Comparison of ENCODE assay signal across 12 mouse cellular contexts in the genomic region with DNA sequence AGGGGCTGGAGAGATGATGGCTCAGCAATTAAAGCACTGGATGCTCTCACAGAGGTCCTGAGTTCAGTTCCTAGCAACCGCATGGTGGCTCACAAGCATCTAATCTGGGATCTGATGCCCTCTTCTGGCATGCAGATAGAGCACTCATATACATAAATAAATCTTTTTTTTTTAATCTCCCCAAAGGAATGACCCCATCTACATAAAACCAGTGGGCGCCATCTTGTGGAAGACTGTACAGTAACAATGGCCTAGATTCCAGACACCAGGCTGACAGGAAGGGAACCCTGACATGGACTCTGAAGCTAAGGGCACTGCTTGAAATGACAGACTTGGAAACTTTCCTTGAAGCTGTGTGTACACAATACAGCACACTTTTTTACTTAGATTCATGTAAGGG. TPM values are rescaled to one million over a fixed set of nuclear protein-coding genes. Genes with fewer than 3 reads are reported as not detected.
DNase-seq lines count a peak whose midpoint lies in the region; ATAC-seq and TF ChIP-seq lines count a peak whose summit lies in the region.
"Had no signal": no experiment of that assay in that cellular context is flagged by ENCODE, and none has a peak within 500 bp of the region (broad histone marks: within the 10 kb centered on the region; RNA-seq: fewer than 3 reads in every experiment).

No protein-coding gene starts in this region.

- no peak overlapping the region for H3K9ac ChIP-seq in midbrain, embryonic 15.5 days
- H3K9ac ChIP-seq: limb, embryonic 13.5 days had no signal

- no peak for TF ChIP-seq POLR2A in thymus, adult 2 months (IDR thresholded peaks at IDR 0.05; ENCODE audit: control insufficient read depth, extremely low read depth, insufficient read depth, low read length, poor library complexity)

- WGBS in thymus, adult 2 months, result 90% methylated on average over 2 of the region's 2 CpGs
- 78% methylated on average over 2 of the region's 2 CpGs for WGBS in embryonic facial prominence, embryonic 10.5 days
- 88% methylated on average over 2 of the region's 2 CpGs for WGBS in midbrain, embryonic 15.5 days

- ATAC-seq in midbrain, embryonic 15.5 days (replicated peaks), result no peak

- H3K4me3 ChIP-seq in thymus, adult 2 months (ENCODE audit: control insufficient read depth, insufficient read depth, low read length), result no peak overlapping the region
- H3K4me3 ChIP-seq in embryonic facial prominence, embryonic 10.5 days, result no peak overlapping the region
- no peak overlapping the region for H3K4me3 ChIP-seq in midbrain, embryonic 15.5 days
- H3K4me3 ChIP-seq: erythroblast, embryonic 14.5 days; limb, embryonic 13.5 days had no signal

- no peaks in the 10 kb centered on the region for H3K9me3 ChIP-seq in embryonic facial prominence, embryonic 10.5 days
- no peaks in the 10 kb centered on the region for H3K9me3 ChIP-seq in midbrain, embryonic 15.5 days
- H3K9me3 ChIP-seq: limb, embryonic 13.5 days had no signal

- no peaks in the 10 kb centered on the region for H3K36me3 ChIP-seq in thymus, adult 2 months (ENCODE audit: control insufficient read depth, insufficient read depth, low read length)
- H3K36me3 ChIP-seq in embryonic facial prominence, embryonic 10.5 days (replicated peaks), result no peaks in the 10 kb centered on the region
- no peaks in the 10 kb centered on the region for H3K36me3 ChIP-seq in midbrain, embryonic 15.5 days (replicated peaks)
- H3K36me3 ChIP-seq: limb, embryonic 13.5 days had no signal

- no peak for TF ChIP-seq CTCF in thymus, adult 2 months (IDR thresholded peaks at IDR 0.05; ENCODE audit: borderline replicate concordance, control insufficient read depth, extremely low read depth, insufficient read depth, low read length, poor library complexity)

- no peak overlapping the region for H3K27ac ChIP-seq in thymus, adult 2 months (ENCODE audit: control insufficient read depth, insufficient read depth, low read length)
- H3K27ac ChIP-seq in embryonic facial prominence, embryonic 10.5 days (replicated peaks), result no peak overlapping the region
- no peak overlapping the region for H3K27ac ChIP-seq in midbrain, embryonic 15.5 days
- H3K27ac ChIP-seq: limb, embryonic 13.5 days had no signal

- peak; percentile 15 for DNase-seq in heart, postnatal 4 days
- DNase-seq in heart, adult 9 months (ENCODE audit: low spot score in 2 of 2), result no peak
- DNase-seq in thymus, adult 2 months, result peak; percentile 14
- DNase-seq in thymus, adult 18-20 months, result no peak
- DNase-seq in embryonic facial prominence, embryonic 10.5 days (ENCODE audit: low spot score), result peak; percentile 16
- DNase-seq in thymus, postnatal 4 days, result peak; percentile 35
- DNase-seq in urinary bladder, postnatal 14 days (ENCODE audit: low spot score), result no peak
- DNase-seq: adrenal gland, adult 8-10 months; heart, postnatal 36 days had no signal

- H3K4me2 ChIP-seq in midbrain, embryonic 15.5 days, result no peak overlapping the region
- H3K4me2 ChIP-seq: limb, embryonic 13.5 days had no signal

- H3K27me3 ChIP-seq in thymus, adult 2 months (ENCODE audit: control insufficient read depth, insufficient read depth, low read length), result no peaks in the 10 kb centered on the region
- H3K27me3 ChIP-seq in embryonic facial prominence, embryonic 10.5 days (replicated peaks; ENCODE audit: low read depth, poor library complexity, severe bottlenecking), result no peaks in the 10 kb centered on the region
- no peaks in the 10 kb centered on the region for H3K27me3 ChIP-seq in midbrain, embryonic 15.5 days (replicated peaks)

- no peaks in the 10 kb centered on the region for H3K4me1 ChIP-seq in thymus, adult 2 months (replicated peaks; ENCODE audit: control insufficient read depth, insufficient read depth, low read length)
- 0 out of 2 replicates have a peak, but pooled peaks cover 4% of the 10 kb centered on the region for H3K4me1 ChIP-seq in embryonic facial prominence, embryonic 10.5 days
- no peaks in the 10 kb centered on the region for H3K4me1 ChIP-seq in midbrain, embryonic 15.5 days

RNA-seq across cellular contexts. Expression of gene Erich6b, which starts 1.2 kb away (rescaled TPM):
- not detected for total RNA-seq in heart, postnatal 4 days (2021)
- not detected in 2 replicates for polyA plus RNA-seq in thymus, adult 2 months (2012; rRNA removed)
- not detected in 2 replicates for polyA plus RNA-seq in embryonic facial prominence, embryonic 10.5 days (2016; fragmentation: Nextera tagmentation; extraction: Ambion mirVana)
- not detected in 2 replicates for polyA plus RNA-seq in midbrain, embryonic 15.5 days (2015; fragmentation: Nextera tagmentation; extraction: Ambion mirVana)
- total RNA-seq: adrenal gland, adult 8-10 months; heart, postnatal 36 days had no signal
- polyA plus RNA-seq: erythroblast, embryonic 14.5 days; limb, embryonic 13.5 days had no signal

RNA-seq across cellular contexts. Expression of gene Spert, which starts 47.9 kb away (rescaled TPM):
- total RNA-seq in heart, postnatal 4 days (2021), result not detected
- 0.09 and 0.58 TPM in 2 replicates for polyA plus RNA-seq in thymus, adult 2 months (2012; rRNA removed)
- not detected in 2 replicates for polyA plus RNA-seq in embryonic facial prominence, embryonic 10.5 days (2016; fragmentation: Nextera tagmentation; extraction: Ambion mirVana)
- polyA plus RNA-seq in midbrain, embryonic 15.5 days (2015; fragmentation: Nextera tagmentation; extraction: Ambion mirVana), result not detected in 2 replicates
- total RNA-seq: adrenal gland, adult 8-10 months; heart, postnatal 36 days had no signal
- polyA plus RNA-seq: limb, embryonic 13.5 days had no signal

Comparison
In these comparisons a context has a peak if more than half of its experiments do, and no peak if none do; other contexts are left out.
1. DNase-seq: peak in heart, postnatal 4 days (single experiment), thymus, adult 2 months (single experiment), embryonic facial prominence, embryonic 10.5 days (single experiment) and thymus, postnatal 4 days (single experiment); none in heart, adult 9 months (0 of 2), thymus, adult 18-20 months (0 of 2) and urinary bladder, postnatal 14 days (single experiment).